Mouse (Mus musculus) bone marrow, adult 2 months (tissue): Measurements from ENCODE around the gene Kalrn. TPM values are rescaled to one million over a fixed set of nuclear protein-coding genes. Genes with fewer than 3 reads are reported as not detected.
A peak's percentile ranks its signal among the peaks of the same experiment; 100 is the strongest.

Experiments used
- H3K27ac ChIP-seq: fragments of 200-500 bp; 2 replicates; pipeline ENCODE4 v1.5.1; 2012; ENCODE audit warnings: low read depth, mild to moderate bottlenecking, control low read depth, inconsistent platforms, low read length; ENCODE audit not compliant: control insufficient read depth, poor library complexity, insufficient read depth
- H3K4me1 ChIP-seq: fragments of 200-500 bp; 2 replicates; pipeline ENCODE4 v1.6.1; 2011; ENCODE audit warnings: low read length; ENCODE audit not compliant: control insufficient read depth, insufficient read depth
- H3K4me3 ChIP-seq: fragments of 200-500 bp; replicated peaks from 2 replicates; pipeline ENCODE3; 2011; ENCODE audit warnings: mild to moderate bottlenecking, low read depth, low read length, control low read depth; ENCODE audit not compliant: control insufficient read depth
- CTCF ChIP-seq: fragments of 200-500 bp; IDR thresholded peaks from 2 replicates; pipeline ENCODE4 v1.5.1; 2011; ENCODE audit warnings: low read length, control low read depth; ENCODE audit not compliant: control insufficient read depth, insufficient read depth
- POLR2A ChIP-seq: fragments of 200-500 bp; IDR thresholded peaks from 2 replicates; pipeline ENCODE4 v1.6.1; 2011; ENCODE audit warnings: low read depth, mild to moderate bottlenecking, control low read depth, low read length, borderline replicate concordance; ENCODE audit not compliant: control insufficient read depth
- WGBS: fragments of 180-500 bp; shearing (Covaris S2); methylation state at CpG from one replicate; pipeline ENCODE4 v1.1.7; 2018; 5-methylcytosine and 5-hydroxymethylcytosine counted together
- polyA plus RNA-seq: library from polyadenylated mRNA; stranded (reverse); fragments of >200 nt; gene quantifications from 2 replicates; pipeline ENCODE4 v1.2.4, GENCODE M21; 2011; ENCODE audit warnings: low replicate concordance; ENCODE audit not compliant: missing spikeins, insufficient read depth, insufficient read length

Gene Kalrn
- polyA plus RNA-seq, 1 experiment = 72.1 TPM

DNA sequence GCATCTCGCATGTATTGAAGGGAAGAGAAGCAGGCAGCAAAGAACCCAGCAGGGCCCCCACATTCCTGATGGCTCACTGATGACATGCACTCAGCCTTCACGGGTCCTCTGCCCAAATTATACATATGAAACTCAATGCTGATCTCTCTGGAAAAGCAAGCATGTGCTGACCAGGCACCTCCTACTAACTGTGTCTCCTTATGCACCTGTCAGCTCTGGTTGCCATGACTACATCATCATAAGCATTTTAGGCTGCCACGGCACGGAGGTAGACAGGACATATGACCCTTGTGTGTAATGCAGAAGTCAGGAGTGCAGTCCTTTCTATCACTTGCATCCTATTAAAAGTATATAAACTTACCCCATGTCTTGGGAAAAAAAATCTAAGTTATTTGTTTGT lies 29.6 kb downstream of the Kalrn start:
- Histone ChIP-seq H3K4me1 (no peaks in the 10 kb centered on the region), H3K27ac (no peak overlapping the region), H3K4me3 (no peak overlapping the region)
- TF ChIP-seq CTCF = no peak
- TF ChIP-seq POLR2A = no peak
- WGBS = 83% methylated on average over 4 of the region's 4 CpGs

DNA sequence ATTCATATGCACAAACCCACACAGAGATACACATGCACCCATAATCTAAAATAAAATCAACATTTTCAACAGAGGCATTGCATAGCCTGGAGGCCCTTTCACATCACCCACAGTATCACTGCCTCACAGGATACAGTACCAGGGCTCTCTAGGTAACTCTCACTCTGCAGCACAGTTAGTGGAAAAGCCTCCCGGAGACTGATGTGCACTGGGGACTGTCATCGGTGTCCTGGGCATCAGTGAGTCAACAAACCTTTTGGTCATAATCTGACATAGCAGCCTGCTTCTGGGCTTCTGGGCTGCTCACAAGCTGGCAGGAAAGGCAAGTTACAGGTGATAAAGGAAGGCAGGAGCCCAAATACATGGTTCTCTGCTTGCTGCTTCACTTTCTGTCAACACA lies 31.0 kb downstream of the Kalrn start:
- Histone ChIP-seq H3K4me1 (no peaks in the 10 kb centered on the region; the same call in 1 of the 2 replicates), H3K4me3 (no peak overlapping the region), H3K27ac (no peak overlapping the region)
- 89% methylated on average over 2 of the region's 2 CpGs for WGBS
- TF ChIP-seq CTCF = no peak
- no peak for TF ChIP-seq POLR2A

DNA sequence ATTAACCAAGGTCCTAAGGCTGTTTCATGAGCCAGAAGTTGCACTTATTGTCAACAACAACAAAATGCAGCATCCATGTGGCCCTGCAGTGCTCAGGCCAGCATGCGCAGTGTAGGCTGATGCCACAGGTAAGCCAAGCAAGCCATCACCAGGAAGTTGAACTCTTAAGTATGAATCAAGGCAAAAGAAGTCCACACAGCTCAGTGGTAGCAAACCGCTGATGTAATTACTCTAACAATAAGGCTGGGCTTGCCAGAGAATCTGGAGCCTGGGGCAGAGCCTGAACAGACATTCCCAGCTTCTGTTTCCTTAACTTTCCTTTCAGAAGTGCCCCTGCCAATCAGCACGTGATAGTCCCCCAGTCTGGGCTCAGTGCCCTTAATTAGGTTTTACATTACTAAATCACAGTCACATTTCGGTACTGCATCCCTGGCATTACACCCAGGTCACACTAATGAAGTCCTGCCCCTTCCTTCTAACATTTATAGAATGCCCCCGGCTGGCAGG lies 34.6 kb downstream of the Kalrn start:
- Histone ChIP-seq H3K4me1 (no peaks in the 10 kb centered on the region; the same call in 1 of the 2 replicates), H3K27ac (no peak overlapping the region), H3K4me3 (no peak overlapping the region)
- TF ChIP-seq CTCF (no peak), POLR2A (no peak)
- WGBS = 73% methylated on average over 5 of the region's 5 CpGs

DNA sequence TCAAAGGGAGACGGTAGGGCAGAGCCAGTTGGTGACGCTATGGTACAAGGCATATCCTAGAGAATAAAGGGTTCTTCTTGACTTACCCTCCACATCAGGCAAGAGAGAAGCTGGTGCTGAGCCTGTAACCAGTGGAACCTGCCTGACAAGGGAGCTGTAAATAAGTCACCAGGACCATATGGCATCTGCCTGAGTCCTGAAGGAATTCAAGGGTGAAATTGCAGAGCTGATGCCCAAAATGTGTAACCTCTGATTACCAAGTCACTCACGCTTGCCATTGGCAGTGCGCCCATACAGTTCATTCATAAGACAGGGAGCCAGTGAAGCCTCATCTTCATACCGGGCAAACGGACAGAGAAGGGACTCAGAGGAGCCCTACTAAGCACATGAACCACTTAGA lies 37.0 kb downstream of the Kalrn start:
- no peak for TF ChIP-seq POLR2A
- TF ChIP-seq CTCF = no peak
- Histone ChIP-seq H3K4me1 (no peaks in the 10 kb centered on the region; the same call in 1 of the 2 replicates), H3K4me3 (no peak overlapping the region), H3K27ac (no peak overlapping the region)
- WGBS = 72% methylated on average over 6 of the region's 6 CpGs

DNA sequence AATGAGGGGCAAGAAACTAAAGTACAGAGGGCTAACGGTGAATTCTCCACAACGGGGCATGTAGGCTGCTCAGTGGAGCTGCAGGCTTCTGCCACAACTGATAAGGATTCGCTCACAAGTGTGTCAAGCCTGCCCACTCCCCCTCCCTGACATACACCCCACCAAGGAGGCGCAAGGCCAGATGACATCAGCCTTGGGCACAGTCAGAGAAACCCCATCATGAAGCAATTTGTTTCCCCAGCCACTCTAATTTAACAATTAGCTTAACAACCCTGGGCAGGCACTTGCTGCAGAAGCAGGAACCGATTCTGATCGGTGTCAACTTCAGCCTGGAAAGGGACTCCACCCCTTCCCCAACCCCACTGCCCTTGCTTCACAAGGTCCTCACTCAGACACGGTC lies 38.2 kb downstream of the Kalrn start:
- no peak for TF ChIP-seq CTCF
- TF ChIP-seq POLR2A = no peak
- H3K4me3 ChIP-seq = no peak overlapping the region
- no peaks in the 10 kb centered on the region; the same call in 1 of the 2 replicates for H3K4me1 ChIP-seq
- no peak overlapping the region for H3K27ac ChIP-seq
- 25% methylated on average over 7 of the region's 7 CpGs for WGBS

DNA sequence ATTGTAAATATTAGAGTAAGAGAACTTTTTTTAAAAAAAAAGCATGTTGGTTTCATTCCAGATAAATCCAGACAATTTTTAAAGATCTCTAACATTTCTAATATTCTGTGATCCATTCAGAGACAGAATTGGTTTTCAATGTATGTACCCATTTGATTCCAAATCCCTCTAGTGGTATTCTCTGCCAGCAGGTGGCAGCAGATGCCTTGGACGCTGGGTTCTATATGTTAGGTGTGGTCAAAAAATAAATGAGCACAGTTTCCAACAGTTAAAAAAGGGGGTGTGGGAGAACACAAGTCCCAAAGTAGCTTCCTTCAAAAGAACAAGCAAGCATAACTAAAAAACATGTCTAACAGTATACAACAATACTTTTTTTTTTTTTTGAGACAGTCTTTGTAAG lies 41.8 kb downstream of the Kalrn start:
- no peaks in the 10 kb centered on the region for H3K4me1 ChIP-seq
- TF ChIP-seq POLR2A (no peak), CTCF (0 out of 2 replicates have a peak, but pooled peaks have one; percentile 20)
- no peak overlapping the region for H3K4me3 ChIP-seq
- 3% methylated on average over 1 of the region's 1 CpGs for WGBS
- H3K27ac ChIP-seq = no peak overlapping the region

DNA sequence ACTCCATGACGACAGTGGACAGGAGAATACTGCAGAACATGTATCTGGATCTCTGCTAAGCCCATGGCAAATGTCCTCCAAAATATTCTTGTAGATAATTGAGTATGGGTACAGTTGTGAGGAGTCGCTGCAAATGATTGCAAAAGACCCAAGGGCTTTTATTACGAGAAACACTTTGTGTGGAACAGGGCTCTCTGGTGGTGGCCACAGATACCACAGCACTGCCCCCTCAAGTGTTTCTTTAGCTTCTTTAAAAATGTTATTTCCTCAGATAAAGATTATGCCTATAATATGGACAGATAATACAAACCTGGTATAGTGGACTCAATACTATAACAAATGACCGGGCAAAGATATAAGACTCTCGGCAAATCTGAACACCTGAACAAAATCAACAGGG lies 43.3 kb downstream of the Kalrn start:
- TF ChIP-seq CTCF (no peak), POLR2A (no peak)
- Histone ChIP-seq H3K4me3 (no peak overlapping the region), H3K4me1 (no peaks in the 10 kb centered on the region), H3K27ac (no peak overlapping the region)
- 70% methylated on average over 5 of the region's 5 CpGs for whole genome bisulfite sequencing

DNA sequence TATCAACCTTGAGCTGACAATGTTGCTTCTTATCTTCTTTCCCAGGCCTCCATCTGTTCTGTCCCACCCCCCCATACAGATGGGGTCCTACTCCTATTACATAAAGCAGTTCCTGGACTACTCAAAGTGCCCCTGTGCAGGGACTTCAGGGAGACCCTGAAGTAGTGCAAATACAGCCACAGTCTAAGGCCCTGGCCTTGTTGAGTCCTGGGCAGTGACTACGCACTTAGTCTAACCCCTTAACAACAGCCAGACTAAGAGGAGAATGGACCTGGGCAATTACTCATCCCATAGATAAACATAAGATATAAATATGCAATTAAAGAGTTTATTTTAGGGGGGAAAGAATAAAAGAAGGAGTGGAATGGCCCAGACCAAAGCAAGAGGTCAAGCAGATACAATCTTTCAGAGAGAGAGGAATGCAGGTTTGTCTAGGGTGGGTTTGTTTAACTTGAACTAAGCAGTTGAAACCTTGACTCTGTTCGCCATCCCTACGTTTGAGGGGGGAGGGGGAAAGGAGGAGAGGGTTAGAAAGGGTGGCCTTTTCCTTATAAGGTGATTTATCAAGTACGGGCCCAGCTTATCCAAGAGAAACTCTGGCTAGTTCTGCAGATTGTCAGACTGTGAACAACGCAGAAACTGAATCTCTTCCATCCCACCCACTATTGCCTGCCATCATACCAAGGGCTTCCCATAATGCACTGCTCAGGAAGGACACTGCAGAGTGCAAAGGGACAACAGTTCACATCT lies 44.9 kb downstream of the Kalrn start:
- WGBS = 86% methylated on average over 5 of the region's 5 CpGs

DNA sequence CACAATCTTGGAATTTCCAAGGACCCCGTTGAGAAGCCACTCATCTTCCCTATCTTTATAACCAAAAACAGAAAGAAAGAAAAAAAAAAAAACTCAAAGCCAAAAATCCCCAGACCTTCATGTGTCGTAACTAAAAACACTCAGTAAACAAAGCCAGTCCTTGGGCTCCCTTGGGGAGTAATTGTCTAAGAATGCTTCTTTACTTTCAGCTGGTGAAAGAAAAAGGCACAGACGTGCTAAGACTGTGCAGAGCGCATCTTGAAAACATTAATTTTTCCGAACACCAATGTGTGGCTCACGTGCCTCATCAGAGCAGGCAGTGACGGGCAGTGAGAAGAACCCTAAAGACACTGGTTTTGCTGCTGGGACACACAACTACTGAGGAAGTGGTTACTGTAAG lies 47.0 kb downstream of the Kalrn start:
- H3K27ac ChIP-seq = no peak overlapping the region
- H3K4me3 ChIP-seq = no peak overlapping the region
- no peaks in the 10 kb centered on the region for H3K4me1 ChIP-seq
- TF ChIP-seq POLR2A (no peak), CTCF (no peak)
- WGBS = 72% methylated on average over 7 of the region's 7 CpGs

More for the DNA sequence above, 44.9 kb downstream of the Kalrn start:
- TF ChIP-seq POLR2A = no peak
- no peak for TF ChIP-seq CTCF
- no peak overlapping the region for H3K27ac ChIP-seq
- H3K4me1 ChIP-seq = no peaks in the 10 kb centered on the region
- H3K4me3 ChIP-seq = no peak overlapping the region
